Mouse (Mus musculus): ENCODE data around the gene Iqcd. TPM values are rescaled to one million over a fixed set of nuclear protein-coding genes. Genes with fewer than 3 reads are reported as not detected.

Iqcd gene
- polyA plus RNA-seq, 1 experiment, result 0.44 TPM

DNA sequence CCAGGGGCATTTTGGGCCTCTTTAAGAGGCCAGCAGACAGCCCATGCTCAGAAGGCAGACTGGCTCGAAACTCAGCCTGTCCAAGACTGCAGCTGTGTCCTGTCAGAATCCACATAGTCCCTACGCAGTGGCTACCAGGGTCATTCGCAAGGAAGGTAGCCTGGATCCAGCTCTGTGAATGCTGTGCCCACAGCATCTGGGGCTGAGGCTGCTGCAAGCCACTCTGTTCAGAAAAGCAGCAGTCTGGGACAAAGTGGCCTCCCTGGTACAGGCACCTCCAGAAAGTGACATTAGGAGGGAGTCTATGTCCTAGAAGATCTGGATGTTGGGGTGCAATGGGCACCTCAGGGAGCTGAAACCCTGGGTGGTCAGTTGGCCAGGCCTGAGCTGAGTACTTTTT, 19.0 kb upstream of the Iqcd start:
- H3K4me1 ChIP-seq (ENCODE audit: control insufficient read depth, insufficient read depth, low read length), result peaks cover 15% of the 10 kb centered on the region
- TF ChIP-seq POLR2A (IDR thresholded peaks at IDR 0.05; ENCODE audit: low read depth, low read length) (no peak), CTCF (IDR thresholded peaks at IDR 0.05; ENCODE audit: borderline replicate concordance, insufficient read depth, low read length) (no peak)
- H3K4me3 ChIP-seq (ENCODE audit: insufficient read depth, low read length), result no peak overlapping the region
- no peak overlapping the region for H3K27ac ChIP-seq (ENCODE audit: insufficient read depth, low read length)

DNA sequence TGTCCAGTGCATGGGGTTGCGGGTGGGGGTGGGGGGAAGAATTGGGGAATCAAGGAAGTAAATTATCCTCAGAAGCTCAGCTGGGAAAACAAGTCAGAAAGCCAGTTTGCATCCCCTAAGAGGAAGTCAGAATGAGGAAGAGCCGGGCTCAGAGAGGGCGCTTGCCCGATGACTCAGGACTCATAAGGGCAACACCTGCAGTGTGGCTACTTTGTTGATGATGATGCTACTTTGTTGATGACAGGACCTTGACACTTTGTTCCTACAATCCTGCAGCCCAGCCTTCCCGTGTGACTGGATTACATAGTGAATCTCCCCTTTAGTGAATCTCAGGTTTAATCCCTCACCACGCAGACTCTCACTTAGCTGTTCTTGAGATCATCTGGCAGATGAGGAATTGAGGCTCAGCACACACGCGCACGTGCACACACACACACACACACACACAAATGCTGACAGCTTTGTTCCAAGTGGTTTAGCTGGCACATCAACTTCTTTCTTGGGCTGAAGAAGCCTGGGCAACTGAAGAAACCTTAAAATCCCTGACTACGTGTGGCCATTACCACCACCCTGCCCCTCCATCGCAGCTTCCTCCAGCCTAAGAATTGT, 18.4 kb upstream of the Iqcd start:
- H3K4me1 ChIP-seq (ENCODE audit: control insufficient read depth, insufficient read depth, low read length), result peaks cover 15% of the 10 kb centered on the region
- H3K4me3 ChIP-seq (ENCODE audit: insufficient read depth, low read length), result no peak overlapping the region
- no peak for TF ChIP-seq CTCF (IDR thresholded peaks at IDR 0.05; ENCODE audit: borderline replicate concordance, insufficient read depth, low read length)
- no peak for TF ChIP-seq POLR2A (IDR thresholded peaks at IDR 0.05; ENCODE audit: low read depth, low read length)
- H3K27ac ChIP-seq (ENCODE audit: insufficient read depth, low read length), result no peak overlapping the region

DNA sequence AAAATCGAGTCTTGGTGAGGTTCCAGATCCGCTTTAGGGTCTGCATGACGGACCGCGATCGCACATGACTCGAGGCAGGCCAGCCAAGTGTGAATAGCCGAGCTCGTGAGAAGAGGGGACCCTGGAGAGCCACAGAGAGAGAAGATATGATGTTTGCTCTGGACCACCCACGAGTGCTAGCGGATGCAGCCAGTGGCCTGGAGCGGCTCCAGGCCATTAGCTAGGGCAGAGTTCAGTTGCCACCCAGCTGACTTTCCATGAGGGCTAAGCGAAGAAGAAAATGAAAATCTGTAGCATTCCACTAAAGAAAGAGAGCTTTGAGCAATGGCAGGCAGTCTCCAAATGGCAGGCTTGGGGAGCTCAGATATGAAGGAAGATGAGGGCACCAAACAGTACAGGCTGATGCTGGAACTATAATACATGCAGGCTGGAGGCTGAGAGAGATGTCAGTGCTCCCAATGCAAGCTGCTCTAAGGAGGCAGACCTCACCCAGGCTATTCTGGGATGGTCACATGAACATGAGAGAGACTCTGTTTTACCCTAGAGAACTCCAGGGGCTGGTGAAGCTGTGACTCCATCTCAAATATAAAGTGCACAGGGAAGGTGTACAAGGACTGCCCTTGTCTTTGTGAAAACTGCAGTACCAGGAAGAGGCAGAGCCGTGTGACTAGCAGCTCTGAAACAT, 17.6 kb upstream of the Iqcd start:
- Histone ChIP-seq H3K4me1 (ENCODE audit: control insufficient read depth, insufficient read depth, low read length) (peaks cover 11% of the 10 kb centered on the region), H3K4me3 (ENCODE audit: insufficient read depth, low read length) (no peak overlapping the region), H3K27ac (ENCODE audit: insufficient read depth, low read length) (no peak overlapping the region)
- TF ChIP-seq POLR2A (IDR thresholded peaks at IDR 0.05; ENCODE audit: low read depth, low read length) (no peak), CTCF (IDR thresholded peaks at IDR 0.05; ENCODE audit: borderline replicate concordance, insufficient read depth, low read length) (no peak)

DNA sequence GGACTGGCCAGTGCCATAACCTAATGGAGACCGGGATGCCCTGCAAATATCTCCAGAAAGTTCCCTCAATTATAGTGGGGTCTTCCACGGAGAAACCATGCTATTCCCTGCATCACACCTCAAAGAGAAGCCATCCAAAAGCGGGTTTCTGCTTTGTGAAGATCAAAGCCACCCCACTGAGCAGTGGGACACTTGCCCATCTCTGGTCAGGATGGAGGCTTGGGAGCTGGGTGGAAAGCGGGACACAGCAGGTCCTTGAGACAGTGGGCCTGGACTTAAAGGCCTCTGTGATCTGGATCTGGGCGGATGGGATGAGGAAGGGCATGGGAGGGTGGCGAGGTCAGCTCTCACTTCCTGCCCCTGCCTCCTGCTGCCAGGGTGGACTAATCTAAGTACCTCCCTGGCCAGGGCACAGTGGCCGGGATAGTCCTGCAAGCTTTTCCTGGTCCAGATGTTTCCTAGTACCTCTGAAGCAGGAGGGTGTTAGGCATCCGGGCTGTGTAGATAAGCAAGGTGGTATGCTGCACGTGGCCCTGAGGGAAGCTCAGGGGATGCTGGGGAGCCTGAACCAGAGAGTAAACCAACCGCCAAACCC, 14.2 kb upstream of the Iqcd start:
- no peak overlapping the region for H3K4me3 ChIP-seq (ENCODE audit: insufficient read depth, low read length)
- no peak overlapping the region for H3K27ac ChIP-seq (ENCODE audit: insufficient read depth, low read length)
- TF ChIP-seq POLR2A (IDR thresholded peaks at IDR 0.05; ENCODE audit: low read depth, low read length) (no peak), CTCF (IDR thresholded peaks at IDR 0.05; ENCODE audit: borderline replicate concordance, insufficient read depth, low read length) (no peak)
- peaks cover 10% of the 10 kb centered on the region for H3K4me1 ChIP-seq (ENCODE audit: control insufficient read depth, insufficient read depth, low read length)

DNA sequence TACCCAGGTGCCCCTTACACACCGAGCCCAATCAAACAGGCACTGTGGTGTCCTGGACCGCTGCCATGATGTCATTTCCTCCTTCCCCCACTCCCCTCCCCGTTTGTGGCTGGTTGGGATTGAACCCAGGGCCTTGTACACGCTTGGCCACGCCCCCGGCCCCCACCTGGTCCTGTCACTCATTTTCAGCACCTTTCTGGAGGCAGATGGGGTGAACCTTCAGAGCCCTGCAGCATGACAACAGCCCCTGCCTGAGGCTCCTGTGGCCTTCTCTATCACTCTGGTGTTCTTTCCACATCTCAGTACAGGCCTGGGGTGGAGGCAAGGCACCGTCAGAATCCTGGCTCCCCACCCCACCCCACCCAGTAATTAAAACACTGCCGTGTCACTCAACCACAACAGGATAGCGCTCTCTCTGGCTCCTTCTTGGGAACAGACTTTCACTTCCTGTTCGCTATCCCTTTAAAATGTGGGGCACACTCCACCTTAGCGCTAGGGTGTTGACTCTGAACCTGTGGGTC, 12.0 kb upstream of the Iqcd start:
- Histone ChIP-seq H3K27ac (ENCODE audit: insufficient read depth, low read length) (no peak overlapping the region), H3K4me1 (ENCODE audit: control insufficient read depth, insufficient read depth, low read length) (peaks cover 13% of the 10 kb centered on the region), H3K4me3 (ENCODE audit: insufficient read depth, low read length) (no peak overlapping the region)
- TF ChIP-seq POLR2A (IDR thresholded peaks at IDR 0.05; ENCODE audit: low read depth, low read length) (no peak), CTCF (IDR thresholded peaks at IDR 0.05; ENCODE audit: borderline replicate concordance, insufficient read depth, low read length) (no peak)

DNA sequence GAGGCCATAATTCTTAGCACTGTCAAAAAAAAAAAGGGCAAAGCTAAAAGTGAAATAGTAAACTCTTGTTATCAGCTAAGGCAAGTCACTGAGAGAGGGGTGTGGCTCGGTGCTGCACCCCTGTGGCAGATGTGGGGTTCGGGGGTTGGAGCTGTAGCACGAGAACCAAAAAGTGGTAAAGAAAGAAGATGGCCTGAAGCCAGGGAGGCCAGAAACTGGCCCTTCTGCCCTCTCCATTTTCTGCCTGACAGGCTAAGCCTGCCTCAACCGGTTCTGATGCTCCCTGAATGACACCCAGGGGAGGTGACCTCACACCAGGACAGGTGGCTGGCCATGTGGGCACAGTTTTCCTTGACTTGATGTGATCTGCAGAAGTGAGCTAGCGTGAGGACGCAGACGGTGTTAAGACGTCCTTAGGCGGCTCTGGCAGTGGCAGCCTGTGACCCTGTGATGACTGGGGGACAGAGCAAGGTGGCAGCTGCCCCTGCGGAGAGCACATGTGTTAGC, 10.8 kb upstream of the Iqcd start:
- Histone ChIP-seq H3K4me1 (ENCODE audit: control insufficient read depth, insufficient read depth, low read length) (peaks cover 17% of the 10 kb centered on the region), H3K27ac (ENCODE audit: insufficient read depth, low read length) (no peak overlapping the region), H3K4me3 (ENCODE audit: insufficient read depth, low read length) (no peak overlapping the region)
- TF ChIP-seq CTCF (IDR thresholded peaks at IDR 0.05; ENCODE audit: borderline replicate concordance, insufficient read depth, low read length), result no peak
- TF ChIP-seq POLR2A (IDR thresholded peaks at IDR 0.05; ENCODE audit: low read depth, low read length), result no peak

DNA sequence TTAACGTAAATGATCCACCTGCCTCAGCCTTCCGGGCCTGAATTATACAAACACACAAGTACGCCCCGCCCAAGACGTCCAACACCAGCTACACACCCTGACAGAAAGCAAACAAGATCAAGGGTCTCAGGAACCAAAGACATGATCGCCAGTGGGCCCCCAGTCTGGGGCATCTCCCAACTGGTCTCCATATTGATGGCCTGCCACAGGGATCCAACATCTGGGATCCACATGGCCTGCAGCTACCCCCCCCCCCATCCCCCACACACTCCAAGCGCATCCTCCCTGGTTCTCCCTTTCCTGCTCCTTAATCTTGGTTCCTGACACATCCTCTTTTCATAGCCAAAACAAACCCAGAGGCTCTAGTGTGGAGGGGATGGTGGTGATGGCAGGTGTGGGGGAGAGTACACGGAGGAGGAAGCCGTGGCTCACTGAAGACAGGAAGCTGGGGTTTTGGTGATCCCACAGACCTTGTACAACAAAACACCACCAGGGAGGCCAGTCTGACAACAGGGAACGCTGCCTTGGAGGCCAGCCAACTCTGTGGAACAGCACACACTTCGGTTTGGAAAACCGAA, 10.2 kb upstream of the Iqcd start:
- no peak for TF ChIP-seq CTCF (IDR thresholded peaks at IDR 0.05; ENCODE audit: borderline replicate concordance, insufficient read depth, low read length)
- TF ChIP-seq POLR2A (IDR thresholded peaks at IDR 0.05; ENCODE audit: low read depth, low read length), result no peak
- no peak overlapping the region for H3K4me3 ChIP-seq (ENCODE audit: insufficient read depth, low read length)
- H3K27ac ChIP-seq (ENCODE audit: insufficient read depth, low read length), result no peak overlapping the region
- H3K4me1 ChIP-seq (ENCODE audit: control insufficient read depth, insufficient read depth, low read length), result peaks cover 17% of the 10 kb centered on the region

DNA sequence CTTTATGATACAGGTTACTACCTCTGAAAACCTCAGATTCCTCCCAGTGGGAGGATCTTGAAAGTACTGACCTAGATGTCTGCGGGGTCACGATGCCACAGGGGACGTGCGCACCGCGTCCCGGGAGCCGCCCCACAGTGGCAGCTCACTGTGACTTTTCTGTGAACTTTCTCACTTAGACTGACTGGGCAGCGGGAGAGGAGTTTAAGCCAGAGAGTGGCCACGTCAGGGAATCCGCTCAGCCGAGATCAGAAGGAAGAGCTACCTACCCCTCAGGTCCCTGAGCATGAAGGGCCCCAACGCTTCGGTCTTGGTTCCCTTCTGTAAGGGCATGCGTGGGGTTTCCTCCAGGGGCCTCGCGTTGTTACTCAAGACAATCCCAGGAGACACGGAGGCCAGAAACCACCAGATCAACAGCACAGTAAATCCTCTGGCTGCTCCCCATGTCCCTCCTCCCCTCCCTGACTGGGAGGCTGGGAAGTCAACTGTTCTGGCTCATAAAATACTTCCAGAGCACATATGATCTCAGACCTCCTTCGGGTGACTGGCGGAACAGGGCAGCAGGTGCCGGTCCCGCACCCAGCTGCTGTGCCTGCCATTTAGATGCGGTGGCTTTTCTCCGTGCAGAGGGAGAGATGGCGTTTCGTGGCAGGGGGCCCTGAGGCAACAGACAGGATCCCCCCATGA, 9.5 kb upstream of the Iqcd start:
- no peak overlapping the region for H3K4me3 ChIP-seq (ENCODE audit: insufficient read depth, low read length)
- H3K4me1 ChIP-seq (ENCODE audit: control insufficient read depth, insufficient read depth, low read length), result peaks cover 17% of the 10 kb centered on the region
- H3K27ac ChIP-seq (ENCODE audit: insufficient read depth, low read length), result peak overlapping the region; percentile 25; the same call in 1 of the 2 replicates
- TF ChIP-seq POLR2A (IDR thresholded peaks at IDR 0.05; ENCODE audit: low read depth, low read length), result no peak
- TF ChIP-seq CTCF (IDR thresholded peaks at IDR 0.05; ENCODE audit: borderline replicate concordance, insufficient read depth, low read length), result no peak

DNA sequence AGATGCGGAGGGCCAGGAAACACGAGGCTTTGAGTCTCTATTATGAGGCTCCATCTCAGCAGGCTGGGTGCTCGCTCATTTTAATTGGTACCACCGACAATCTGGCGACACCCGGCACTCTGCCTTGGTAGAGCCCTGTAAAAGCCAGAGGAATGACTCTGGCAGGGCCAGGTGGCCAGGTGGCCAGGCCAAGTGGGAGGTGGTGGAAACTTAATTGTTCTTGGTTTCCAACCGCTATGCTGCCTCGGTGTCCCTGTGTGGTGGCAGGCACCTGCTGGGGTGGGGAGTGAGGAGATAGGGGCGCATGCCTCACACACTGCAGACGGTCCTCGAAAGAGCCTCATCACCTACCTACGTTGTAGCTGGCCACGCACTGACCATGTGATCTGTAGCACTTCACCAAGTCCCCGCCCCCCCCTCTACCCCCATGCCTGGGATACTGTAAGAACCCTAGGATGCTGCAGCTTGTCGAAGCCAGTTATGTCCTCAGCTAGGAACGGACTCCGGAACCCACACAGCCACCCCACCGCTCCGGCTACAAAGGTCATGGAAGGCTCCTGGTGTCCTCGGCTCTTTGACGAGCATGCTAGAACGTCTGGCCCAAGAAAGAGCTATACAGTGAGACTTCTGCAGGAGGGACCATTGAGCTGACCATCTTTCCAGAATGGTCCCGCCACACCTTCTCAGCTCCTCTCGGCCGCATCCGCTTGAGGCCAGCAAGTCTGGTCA, 8.8 kb upstream of the Iqcd start:
- Histone ChIP-seq H3K27ac (ENCODE audit: insufficient read depth, low read length) (no peak overlapping the region), H3K4me3 (ENCODE audit: insufficient read depth, low read length) (no peak overlapping the region), H3K4me1 (ENCODE audit: control insufficient read depth, insufficient read depth, low read length) (peaks cover 17% of the 10 kb centered on the region)
- TF ChIP-seq POLR2A (IDR thresholded peaks at IDR 0.05; ENCODE audit: low read depth, low read length), result no peak
- no peak for TF ChIP-seq CTCF (IDR thresholded peaks at IDR 0.05; ENCODE audit: borderline replicate concordance, insufficient read depth, low read length)

Measured in embryonic fibroblast, embryonic 13.5 days (primary cell).